Mouse (Mus musculus) neural tube, embryonic 11.5 days (tissue): Measurements from ENCODE around the gene Dip2b. TPM values are rescaled to one million over a fixed set of nuclear protein-coding genes. Genes with fewer than 3 reads are reported as not detected.
A peak's percentile ranks its signal among the peaks of the same experiment; 100 is the strongest.

ENCODE experiments used
- ATAC-seq: fragments of 200-750 bp; cut with Nextera tagmentation; 2 replicates; pipeline ENCODE4 v1.8.0; 2017; ENCODE audit warnings: moderate number of reproducible peaks, mild to moderate bottlenecking, moderate TSS enrichment, moderate library complexity; ENCODE audit not compliant: insufficient read depth, low FRiP score, low TSS enrichment
- DNase-seq: peaks from one replicate; pipeline ENCODE4 v3.0.0-alpha.2; 2015; ENCODE audit warnings: low spot score
- H3K27ac ChIP-seq: fragments of 300-500 bp; sonication (generic); 2 replicates; pipeline ENCODE4 v1.5.1; 2014; ENCODE audit warnings: low read depth, mild to moderate bottlenecking, low read length
- H3K27me3 ChIP-seq: fragments of 300-500 bp; sonication (generic); 2 replicates; pipeline ENCODE4 v1.6.1; 2014; ENCODE audit warnings: mild to moderate bottlenecking, low read length, mixed read lengths; ENCODE audit not compliant: control insufficient read depth, insufficient read depth
- H3K36me3 ChIP-seq: fragments of 300-500 bp; sonication (generic); 2 replicates; pipeline ENCODE4 v1.6.1; 2014; ENCODE audit warnings: mild to moderate bottlenecking, low read length, moderate library complexity, mixed read lengths; ENCODE audit not compliant: control insufficient read depth, insufficient read depth
- H3K4me1 ChIP-seq: fragments of 300-500 bp; sonication (generic); 2 replicates; pipeline ENCODE4 v1.6.1; 2014; ENCODE audit warnings: low read length, mixed read lengths; ENCODE audit not compliant: control insufficient read depth, insufficient read depth
- H3K4me2 ChIP-seq: fragments of 300-500 bp; sonication (generic); 2 replicates; pipeline ENCODE4 v1.6.1; 2014; ENCODE audit warnings: low read depth, mild to moderate bottlenecking, moderate library complexity
- H3K4me3 ChIP-seq: fragments of 300-500 bp; sonication (generic); 2 replicates; pipeline ENCODE4 v1.5.1; 2014; ENCODE audit warnings: low read depth, low read length
- H3K9ac ChIP-seq: fragments of 300-500 bp; sonication (generic); 2 replicates; pipeline ENCODE4 v1.6.1; 2014; ENCODE audit warnings: mild to moderate bottlenecking, low read length
- H3K9me3 ChIP-seq: fragments of 300-500 bp; sonication (generic); 2 replicates; pipeline ENCODE4 v1.6.1; 2016; ENCODE audit warnings: low read length; ENCODE audit not compliant: control insufficient read depth
- WGBS: fragments of 180-500 bp; shearing (Covaris S2); extraction: QIAGEN DNeasy Blood & Tissue Kit; methylation state at CpG from one replicate; pipeline ENCODE4 v1.1.7; 2014; 5-methylcytosine and 5-hydroxymethylcytosine counted together
- polyA plus RNA-seq: library from polyadenylated mRNA; unstranded; fragments of >200 nt; fragmentation: Nextera tagmentation; extraction: Ambion mirVana; gene quantifications from 2 replicates; pipeline ENCODE4 v1.2.1, GENCODE M21; 2014

The Dip2b gene
- polyA plus RNA-seq, 1 experiment from 2014 or later, result 27.9 TPM

- Histone ChIP-seq H3K27me3 (no peaks in the 10 kb centered on the region), H3K4me1 (peaks cover 9% of the 10 kb centered on the region; the same call in 1 of the 2 replicates), H3K4me2 (no peak overlapping the region), H3K9ac (no peak overlapping the region), H3K9me3 (no peaks in the 10 kb centered on the region), H3K36me3 (no peaks in the 10 kb centered on the region), H3K4me3 (no peak overlapping the region), H3K27ac (no peak overlapping the region)
- DNase-seq (no peak), ATAC-seq (no peak)
- WGBS, result 64% methylated on average over 5 of the region's 5 CpGs
Observed at GRCm38 (mm10) chr15:100123867-100124266, 85.4 kb downstream of the Dip2b start.

GRCm38 (mm10) chr15:100125245-100125644 lies 86.8 kb downstream of the Dip2b start:
- no peak overlapping the region for H3K4me2 ChIP-seq
- peaks cover 9% of the 10 kb centered on the region; the same call in 1 of the 2 replicates for H3K4me1 ChIP-seq
- DNase-seq, result no peak
- no peaks in the 10 kb centered on the region for H3K36me3 ChIP-seq
- no peak for ATAC-seq
- H3K27me3 ChIP-seq, result no peaks in the 10 kb centered on the region
- H3K4me3 ChIP-seq, result no peak overlapping the region
- H3K9ac ChIP-seq, result no peak overlapping the region
- WGBS, result 85% methylated on average over 6 of the region's 6 CpGs
- no peak overlapping the region for H3K27ac ChIP-seq
- no peaks in the 10 kb centered on the region for H3K9me3 ChIP-seq

GRCm38 (mm10) chr15:100126456-100127107 lies 88.1 kb downstream of the Dip2b start:
- Histone ChIP-seq H3K27me3 (no peaks in the 10 kb centered on the region), H3K4me3 (no peak overlapping the region), H3K27ac (0 out of 2 replicates have a peak overlapping the region, but pooled peaks have one; percentile 27), H3K36me3 (no peaks in the 10 kb centered on the region), H3K4me2 (no peak overlapping the region), H3K4me1 (peaks cover 9% of the 10 kb centered on the region; the same call in 1 of the 2 replicates), H3K9me3 (no peaks in the 10 kb centered on the region), H3K9ac (no peak overlapping the region)
- DNase-seq, result peak; percentile 79
- ATAC-seq, result peak; percentile 41; the same call in 1 of the 2 replicates
- WGBS, result 19% methylated on average over 11 of the region's 11 CpGs

GRCm38 (mm10) chr15:100129151-100129790 lies 90.8 kb downstream of the Dip2b start:
- DNase-seq (no peak), ATAC-seq (no peak)
- H3K9ac ChIP-seq, result no peak overlapping the region
- no peak overlapping the region for H3K4me2 ChIP-seq
- peaks cover 9% of the 10 kb centered on the region; the same call in 1 of the 2 replicates for H3K4me1 ChIP-seq
- H3K4me3 ChIP-seq, result no peak overlapping the region
- no peaks in the 10 kb centered on the region for H3K27me3 ChIP-seq
- 79% methylated on average over 7 of the region's 7 CpGs for WGBS
- H3K9me3 ChIP-seq, result no peaks in the 10 kb centered on the region
- no peak overlapping the region for H3K27ac ChIP-seq
- no peaks in the 10 kb centered on the region for H3K36me3 ChIP-seq

- Histone ChIP-seq H3K36me3 (no peaks in the 10 kb centered on the region), H3K9ac (no peak overlapping the region), H3K27ac (no peak overlapping the region), H3K4me3 (no peak overlapping the region), H3K4me2 (no peak overlapping the region), H3K4me1 (no peaks in the 10 kb centered on the region), H3K9me3 (no peaks in the 10 kb centered on the region), H3K27me3 (no peaks in the 10 kb centered on the region)
- DNase-seq, result no peak
- WGBS, result 92% methylated on average over 5 of the region's 5 CpGs
- no peak for ATAC-seq
Observed at GRCm38 (mm10) chr15:100139665-100140064, 101.2 kb downstream of the Dip2b start.

- DNase-seq (no peak), ATAC-seq (no peak)
- Histone ChIP-seq H3K27me3 (no peaks in the 10 kb centered on the region), H3K4me1 (peaks cover 4% of the 10 kb centered on the region; the same call in 1 of the 2 replicates), H3K4me3 (no peak overlapping the region), H3K27ac (no peak overlapping the region), H3K36me3 (no peaks in the 10 kb centered on the region), H3K4me2 (no peak overlapping the region), H3K9ac (no peak overlapping the region), H3K9me3 (no peaks in the 10 kb centered on the region)
- 80% methylated on average over 4 of the region's 4 CpGs for WGBS
Observed at GRCm38 (mm10) chr15:100140428-100140827, 102.0 kb downstream of the Dip2b start.

GRCm38 (mm10) chr15:100143091-100143801 lies 104.8 kb downstream of the Dip2b start:
- DNase-seq, result no peak
- no peaks in the 10 kb centered on the region for H3K9me3 ChIP-seq
- WGBS, result 88% methylated on average over 11 of the region's 11 CpGs
- H3K4me1 ChIP-seq, result peaks cover 4% of the 10 kb centered on the region; the same call in 1 of the 2 replicates
- H3K27ac ChIP-seq, result no peak overlapping the region; the same call in 1 of the 2 replicates
- H3K4me3 ChIP-seq, result no peak overlapping the region
- no peak overlapping the region for H3K4me2 ChIP-seq
- no peaks in the 10 kb centered on the region for H3K27me3 ChIP-seq
- no peak for ATAC-seq
- no peak overlapping the region for H3K9ac ChIP-seq
- no peaks in the 10 kb centered on the region for H3K36me3 ChIP-seq

- Histone ChIP-seq H3K9me3 (no peaks in the 10 kb centered on the region), H3K36me3 (no peaks in the 10 kb centered on the region), H3K4me1 (peaks cover 4% of the 10 kb centered on the region; the same call in 1 of the 2 replicates), H3K9ac (no peak overlapping the region), H3K27me3 (no peaks in the 10 kb centered on the region), H3K27ac (no peak overlapping the region), H3K4me2 (no peak overlapping the region), H3K4me3 (no peak overlapping the region)
- DNase-seq (no peak), ATAC-seq (no peak)
- 64% methylated on average over 15 of the region's 15 CpGs for WGBS
Observed at GRCm38 (mm10) chr15:100144854-100145824, 106.7 kb downstream of the Dip2b start.
